Mouse (Mus musculus) MEL (cell line): ENCODE results near the gene Plxnb3. TPM values are rescaled to one million over a fixed set of nuclear protein-coding genes. Genes with fewer than 3 reads are reported as not detected.

Experiments used
- DNase-seq: peaks from one replicate; pipeline ENCODE4 v3.0.0; 2011; ENCODE audit warnings: low read depth, low spot score
- H3K27ac ChIP-seq: 2 replicates; pipeline ENCODE4 v1.5.1; 2012; ENCODE audit warnings: low read depth, mild to moderate bottlenecking, control low read depth, low read length, moderate library complexity; ENCODE audit not compliant: control insufficient read depth
- H3K27me3 ChIP-seq, 2 experiments: fragments of 150-350 bp in 1 of 2; sonication (generic) in 1 of 2; 2 replicates each; pipeline ENCODE4 v1.6.1; 2012; ENCODE audit warnings: low read length in 2 of 2, mild to moderate bottlenecking in 2 of 2, improper control_type of control experiment in 1 of 2, moderate library complexity in 1 of 2; ENCODE audit not compliant: insufficient read depth in 2 of 2, control insufficient read depth in 1 of 2
- H3K36me3 ChIP-seq, 2 experiments: 2 replicates each; pipeline ENCODE4 v1.6.1; 2012 to 2014; ENCODE audit warnings: low read length in 2 of 2, improper control_type of control experiment in 1 of 2, inconsistent platforms in 1 of 2, mild to moderate bottlenecking in 1 of 2; ENCODE audit not compliant: insufficient read depth in 2 of 2, control insufficient read depth in 1 of 2
- H3K4me1 ChIP-seq, 2 experiments: fragments of 150-350 bp in 1 of 2; sonication (generic) in 1 of 2; 2 replicates each; pipeline ENCODE4 v1.6.1; 2012; ENCODE audit warnings: low read length in 2 of 2, improper control_type of control experiment in 1 of 2, mild to moderate bottlenecking in 1 of 2; ENCODE audit not compliant: insufficient read depth in 2 of 2, control insufficient read depth in 1 of 2
- H3K4me3 ChIP-seq, 2 experiments: fragments of 150-350 bp in 1 of 2; sonication (generic) in 1 of 2; 2 replicates each; pipeline ENCODE4 v1.5.1; 2012; ENCODE audit warnings: low read depth in 2 of 2, low read length in 2 of 2, mild to moderate bottlenecking in 2 of 2, moderate library complexity in 2 of 2, control low read depth in 1 of 2, improper control_type of control experiment in 1 of 2; ENCODE audit not compliant: control insufficient read depth in 1 of 2, insufficient read depth in 1 of 2
- H3K79me2 ChIP-seq: 2 replicates; pipeline ENCODE4 v1.6.1; 2012; ENCODE audit warnings: mild to moderate bottlenecking, low read length, moderate library complexity; ENCODE audit not compliant: control insufficient read depth, poor library complexity, insufficient read depth
- H3K9ac ChIP-seq: 2 replicates; pipeline ENCODE4 v1.6.1; 2012; ENCODE audit warnings: low read depth, mild to moderate bottlenecking, control low read depth, low read length, moderate library complexity; ENCODE audit not compliant: control insufficient read depth, poor library complexity, severe bottlenecking
- H3K9me3 ChIP-seq: fragments of 150-350 bp; sonication (generic); replicated peaks from 2 replicates; pipeline ENCODE4 v1.6.1; 2012; ENCODE audit warnings: mild to moderate bottlenecking, low read length, improper control_type of control experiment, moderate library complexity; ENCODE audit not compliant: insufficient read depth
- CHD2 ChIP-seq: IDR thresholded peaks from 2 replicates; pipeline ENCODE4 v1.6.1; 2011; ENCODE audit warnings: low read length, improper control_type of control experiment
- CTCF ChIP-seq, 3 experiments: IDR thresholded peaks in 2 of 3; conservative IDR thresholded peaks in 1 of 3; 2 replicates each; pipeline ENCODE4 v1.5.1; 2011 to 2012; ENCODE audit warnings: low read length in 3 of 3, low read depth in 2 of 3, mild to moderate bottlenecking in 2 of 3, improper control_type of control experiment in 1 of 3, inconsistent platforms in 1 of 3, mixed read lengths in 1 of 3, moderate library complexity in 1 of 3; ENCODE audit not compliant: control insufficient read depth in 1 of 3, insufficient read depth in 1 of 3, poor library complexity in 1 of 3, severe bottlenecking in 1 of 3
- E2F4 ChIP-seq: IDR thresholded peaks from 2 replicates; pipeline ENCODE4 v1.6.1; 2011; ENCODE audit warnings: low read depth, low read length, improper control_type of control experiment, borderline replicate concordance
- EP300 ChIP-seq, 2 experiments: IDR thresholded peaks; 2 replicates each; pipeline ENCODE4 v1.6.1; 2011; ENCODE audit warnings: improper control_type of control experiment in 2 of 2, low read length in 2 of 2, low read depth in 1 of 2, mild to moderate bottlenecking in 1 of 2
- JUND ChIP-seq: IDR thresholded peaks from 2 replicates; pipeline ENCODE4 v1.6.1; 2011; ENCODE audit warnings: low read depth, mild to moderate bottlenecking, improper control_type of control experiment, low read length
- MAZ ChIP-seq: IDR thresholded peaks from 2 replicates; pipeline ENCODE4 v1.6.1; 2012; ENCODE audit warnings: low read depth, mild to moderate bottlenecking, inconsistent platforms, low read length, improper control_type of control experiment
- MYB ChIP-seq: IDR thresholded peaks from 2 replicates; pipeline ENCODE4 v1.6.1; 2011; ENCODE audit warnings: mild to moderate bottlenecking, low read depth, low read length, improper control_type of control experiment
- POLR2A ChIP-seq, 2 experiments: IDR thresholded peaks; 2 replicates each; pipeline ENCODE4 v1.6.1; 2011 to 2012; ENCODE audit warnings: low read length in 2 of 2, mild to moderate bottlenecking in 2 of 2, control low read depth in 1 of 2, improper control_type of control experiment in 1 of 2, low read depth in 1 of 2, moderate library complexity in 1 of 2; ENCODE audit not compliant: control insufficient read depth in 1 of 2, insufficient read depth in 1 of 2, poor library complexity in 1 of 2
- POLR2AphosphoS2 ChIP-seq: IDR thresholded peaks from 2 replicates; pipeline ENCODE4 v1.6.1; 2011; ENCODE audit warnings: low read length, improper control_type of control experiment
- POLR2AphosphoS5 ChIP-seq: IDR thresholded peaks from 2 replicates; pipeline ENCODE4 v1.6.1; 2012; ENCODE audit warnings: low read depth, borderline replicate concordance, mild to moderate bottlenecking, inconsistent platforms, low read length, moderate library complexity, mixed read lengths
- TCF12 ChIP-seq: IDR thresholded peaks from 2 replicates; pipeline ENCODE4 v1.6.1; 2014; ENCODE audit warnings: low read depth, mild to moderate bottlenecking, inconsistent platforms, low read length, improper control_type of control experiment, moderate library complexity
- UBTF ChIP-seq: IDR thresholded peaks from 2 replicates; pipeline ENCODE4 v1.6.1; 2012; ENCODE audit warnings: low read depth, mild to moderate bottlenecking, inconsistent platforms, low read length, improper control_type of control experiment, moderate library complexity, borderline replicate concordance; ENCODE audit not compliant: insufficient read depth
- USF2 ChIP-seq, 2 experiments: IDR thresholded peaks; 2 replicates each; pipeline ENCODE4 v1.6.1; 2011 to 2012; ENCODE audit warnings: improper control_type of control experiment in 2 of 2, low read length in 2 of 2, borderline replicate concordance in 1 of 2, inconsistent platforms in 1 of 2, low read depth in 1 of 2, mild to moderate bottlenecking in 1 of 2; ENCODE audit not compliant: insufficient read depth in 1 of 2
- ZC3H11A ChIP-seq: IDR thresholded peaks from 2 replicates; pipeline ENCODE4 v1.6.1; 2012; ENCODE audit warnings: low read depth, mild to moderate bottlenecking, inconsistent platforms, low read length, improper control_type of control experiment
- ZMIZ1 ChIP-seq: IDR thresholded peaks from 2 replicates; pipeline ENCODE4 v1.6.1; 2012; ENCODE audit warnings: low read depth, mild to moderate bottlenecking, inconsistent platforms, low read length, improper control_type of control experiment, moderate library complexity
- ZNF384 ChIP-seq: IDR thresholded peaks from 2 replicates; pipeline ENCODE4 v1.6.1; 2012; ENCODE audit warnings: low read depth, mild to moderate bottlenecking, inconsistent platforms, low read length, improper control_type of control experiment
- polyA plus RNA-seq, 2 experiments: library from polyadenylated mRNA; stranded (reverse) in 1 of 2; unstranded in 1 of 2; fragments of >175 nt in 1 of 2; fragments of >200 nt in 1 of 2; gene quantifications; 2 replicates each; pipeline versions ENCODE4 v1.2.1 to v1.2.4; 2012; ENCODE audit warnings: low replicate concordance in 2 of 2, low read depth in 1 of 2; ENCODE audit not compliant: insufficient read length in 2 of 2, insufficient read depth in 1 of 2, missing spikeins in 1 of 2
- total RNA-seq: library from RNA; depleted of rRNA; stranded (reverse); fragments of 300-350 nt; gene quantifications from 2 replicates; pipeline ENCODE4 v1.2.3, GENCODE M21; 2012

The Plxnb3 gene
- total and polyA plus RNA-seq, 3 experiments = 0.10 TPM; not detected in 2

GRCm38 (mm10) chrX:73793505-73793904, 36.6 kb downstream of the Plxnb3 start:
- TF ChIP-seq EP300 (IDR thresholded peaks at IDR 0.05; ENCODE audit: low read depth in 1 of 2, low read length in 2 of 2) = no peak
- TF ChIP-seq POLR2AphosphoS2 = peak; percentile 65; the same call in 1 of the 2 replicates
- TF ChIP-seq, all 39 proteins: peak for 1
- H3K27ac ChIP-seq = no peak overlapping the region
- DNase-seq = no peak
- H3K4me3 ChIP-seq = no peak overlapping the region
- no peaks in the 10 kb centered on the region for H3K27me3 ChIP-seq
- H3K4me1 ChIP-seq = peaks cover 0 to 5% of the 10 kb centered on the region in 2 experiments; a peak in 2 of 4 replicates
- no peaks in the 10 kb centered on the region for H3K9me3 ChIP-seq
- peaks cover 6 to 12% of the 10 kb centered on the region in 2 experiments; a peak in 3 of 4 replicates for H3K36me3 ChIP-seq
- peaks cover 9% of the 10 kb centered on the region; the same call in 1 of the 2 replicates for H3K79me2 ChIP-seq
- no peak overlapping the region for H3K9ac ChIP-seq

- H3K27me3 ChIP-seq = no peaks in the 10 kb centered on the region
- no peak overlapping the region for H3K9ac ChIP-seq
- H3K27ac ChIP-seq = no peak overlapping the region
- no peaks in the 10 kb centered on the region for H3K79me2 ChIP-seq
- H3K9me3 ChIP-seq = no peaks in the 10 kb centered on the region
- no peaks in the 10 kb centered on the region for H3K36me3 ChIP-seq
- H3K4me1 ChIP-seq = no peaks in the 10 kb centered on the region
- H3K4me3 ChIP-seq = no peak overlapping the region
- TF ChIP-seq POLR2A (IDR thresholded peaks at IDR 0.05; ENCODE audit: control insufficient read depth in 1 of 2, insufficient read depth in 1 of 2, low read depth in 1 of 2, low read length in 2 of 2, poor library complexity in 1 of 2) (no peak), MAZ (no peak), POLR2AphosphoS5 (no peak), ZNF384 (no peak), CTCF (IDR thresholded peaks at IDR 0.05 in 2 of 3, conservative IDR thresholded peaks at IDR 0.05 in 1 of 3; ENCODE audit: control insufficient read depth in 1 of 3, insufficient read depth in 1 of 3, low read depth in 2 of 3, low read length in 3 of 3, poor library complexity in 1 of 3, severe bottlenecking in 1 of 3) (no peak), ZC3H11A (no peak), TCF12 (no peak), CHD2 (no peak), MYB (no peak), JUND (no peak), POLR2AphosphoS2 (no peak), UBTF (no peak), USF2 (IDR thresholded peaks at IDR 0.05; ENCODE audit: borderline replicate concordance in 1 of 2, insufficient read depth in 1 of 2, low read depth in 1 of 2, low read length in 2 of 2) (no peak), E2F4 (no peak), ZMIZ1 (no peak)
- TF ChIP-seq, all 39 proteins: peak for 0
- DNase-seq = no peak
Observed at GRCm38 (mm10) chrX:73797511-73797910, 40.6 kb downstream of the Plxnb3 start.
